Mouse (Mus musculus): Measurements from ENCODE around the gene Hes7.

- TF ChIP-seq POLR2A (IDR thresholded peaks at IDR 0.05; ENCODE audit: low read depth, low read length), result no peak
- TF ChIP-seq CTCF (IDR thresholded peaks at IDR 0.05; ENCODE audit: borderline replicate concordance, insufficient read depth, low read length), result no peak
Measured at GRCm38 (mm10) chr11:69114018-69114417, 6.2 kb upstream of the Hes7 start.

All from embryonic fibroblast, embryonic 13.5 days (primary cell).